Mouse (Mus musculus) cerebellum, adult 8-10 months (tissue): Measurements from ENCODE around the gene Nectin3.
"Not testable (repeated sequence)": the region's sequence is repeated elsewhere in the genome, so short reads cannot be mapped to it uniquely, and the experiment has no call there.

Experiments used
- DNase-seq: peaks from one replicate; pipeline ENCODE4 v3.0.0; 2022

Gene Nectin3

DNA sequence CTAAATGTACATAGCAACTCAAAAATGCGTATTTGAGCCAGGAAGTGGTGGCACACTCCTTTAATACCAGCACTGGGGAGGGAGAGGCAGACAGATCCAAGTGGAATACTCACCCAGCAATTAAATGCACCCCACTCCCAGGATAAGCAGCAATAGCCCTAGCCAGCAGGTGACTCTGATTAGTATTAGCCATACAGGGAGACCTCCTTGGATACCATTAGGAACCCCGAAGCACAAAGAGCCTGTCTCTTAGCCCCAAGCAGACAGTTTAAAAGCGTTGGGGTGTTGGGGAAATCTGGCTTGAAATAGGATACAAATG, 87.6 kb downstream of the Nectin3 start:
- DNase-seq, result no peak

DNA sequence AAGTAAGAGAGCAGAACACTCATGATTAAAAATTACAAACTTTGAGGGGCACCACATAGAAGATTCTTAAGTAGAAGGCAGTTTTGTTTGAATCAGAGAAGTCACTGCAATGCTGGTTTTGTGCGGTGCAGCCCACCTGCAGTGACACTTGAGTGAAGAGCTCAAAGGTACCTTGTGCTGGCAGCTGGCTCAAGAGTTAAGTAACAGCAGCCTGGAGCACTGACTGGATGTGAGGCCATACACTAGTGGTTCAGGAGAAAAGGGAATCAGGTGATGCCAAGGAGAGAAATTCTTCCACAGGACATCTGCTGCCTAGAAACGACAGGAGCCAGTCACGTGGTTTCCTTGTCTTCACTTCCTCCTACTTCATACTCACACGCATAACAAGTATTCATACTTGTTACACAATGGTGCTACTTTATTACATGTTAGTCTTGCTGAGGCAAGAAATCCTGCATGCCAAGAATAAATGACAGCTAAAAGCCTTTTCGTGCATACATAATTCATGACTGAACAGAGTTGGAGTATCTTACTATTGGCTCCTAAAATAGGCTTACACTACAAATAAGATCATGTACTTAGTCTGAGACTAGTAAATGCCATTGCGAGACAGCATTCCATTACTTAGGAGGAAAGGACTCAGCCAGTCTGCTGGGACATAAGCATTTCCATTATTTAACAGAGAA, 88.1 kb downstream of the Nectin3 start:
- DNase-seq, result no peak

DNA sequence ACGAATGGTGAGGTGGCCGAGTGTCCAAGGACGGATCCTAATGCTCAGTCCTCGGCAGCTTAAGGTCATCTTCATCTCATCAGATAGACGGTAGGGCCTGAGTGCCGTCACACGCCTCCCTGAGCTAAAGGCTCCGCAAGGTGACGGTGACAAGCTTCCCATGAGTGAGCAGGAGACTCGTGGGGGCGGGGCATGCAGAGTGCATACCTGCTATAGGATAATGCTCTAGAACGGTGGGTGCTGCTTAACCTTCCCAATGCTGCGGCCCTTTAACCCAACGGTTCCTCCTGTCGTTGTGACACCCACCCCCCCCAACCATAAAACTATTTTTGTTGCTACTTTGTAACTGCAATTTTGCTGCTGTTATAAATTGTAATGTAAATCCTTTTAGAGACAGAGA, 90.3 kb downstream of the Nectin3 start:
- DNase-seq, result no peak

DNA sequence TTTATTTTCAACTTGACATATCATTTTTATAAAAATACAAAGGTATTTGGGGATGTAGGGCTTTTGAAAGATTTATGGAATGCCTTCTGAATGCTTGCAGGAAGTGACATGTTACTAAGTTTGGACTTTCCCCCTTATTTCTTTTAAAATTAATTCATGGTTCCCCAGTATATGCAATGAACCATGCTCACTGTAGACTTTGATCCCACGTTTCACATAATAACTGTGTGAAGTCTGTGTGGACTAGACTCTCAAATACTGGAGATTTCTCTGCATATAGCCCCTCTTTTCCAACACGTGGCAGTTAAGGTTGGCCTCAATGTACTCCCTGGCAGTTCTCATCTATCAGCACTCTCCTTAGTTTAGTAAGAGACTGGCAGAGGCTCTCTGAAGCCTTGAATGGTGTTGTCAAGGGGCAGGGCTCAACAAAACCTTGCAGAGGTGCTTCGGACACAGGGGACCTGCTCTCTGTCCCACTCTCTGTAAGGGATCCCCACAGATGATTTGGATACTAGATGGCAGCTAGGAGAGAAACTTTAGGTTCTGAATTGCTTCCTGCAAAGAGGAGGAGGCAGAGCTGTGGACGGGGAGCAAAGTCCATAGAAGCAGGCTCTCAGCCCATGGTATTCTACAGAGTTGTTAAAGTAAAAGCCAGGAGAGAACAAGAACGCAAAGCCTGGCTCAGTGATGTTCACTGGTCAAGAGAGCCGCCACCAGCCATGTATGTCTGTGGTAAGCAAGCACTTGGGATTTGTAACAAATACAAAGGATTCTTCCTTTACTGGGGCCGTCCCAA, 91.3 kb downstream of the Nectin3 start:
- DNase-seq, result no peak

DNA sequence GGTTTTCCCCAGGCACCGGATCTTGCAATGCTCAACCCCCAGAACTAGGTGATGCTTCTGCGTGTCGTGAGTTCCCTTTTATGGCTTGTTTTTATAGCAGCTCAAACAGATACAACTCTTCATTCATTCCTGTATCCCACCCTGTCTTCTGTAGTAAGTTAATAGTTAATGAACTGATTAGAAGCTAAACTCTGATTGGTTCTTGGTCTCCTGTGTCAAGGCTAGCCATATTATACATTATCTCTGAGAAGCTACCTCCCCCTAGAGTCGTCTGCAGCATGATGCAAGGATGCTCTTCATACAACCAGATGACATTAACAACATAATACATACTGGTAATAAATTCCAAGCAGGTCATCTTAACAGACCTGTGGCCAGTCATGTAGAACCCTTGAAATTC, 100.4 kb downstream of the Nectin3 start:
- DNase-seq, result no peak

DNA sequence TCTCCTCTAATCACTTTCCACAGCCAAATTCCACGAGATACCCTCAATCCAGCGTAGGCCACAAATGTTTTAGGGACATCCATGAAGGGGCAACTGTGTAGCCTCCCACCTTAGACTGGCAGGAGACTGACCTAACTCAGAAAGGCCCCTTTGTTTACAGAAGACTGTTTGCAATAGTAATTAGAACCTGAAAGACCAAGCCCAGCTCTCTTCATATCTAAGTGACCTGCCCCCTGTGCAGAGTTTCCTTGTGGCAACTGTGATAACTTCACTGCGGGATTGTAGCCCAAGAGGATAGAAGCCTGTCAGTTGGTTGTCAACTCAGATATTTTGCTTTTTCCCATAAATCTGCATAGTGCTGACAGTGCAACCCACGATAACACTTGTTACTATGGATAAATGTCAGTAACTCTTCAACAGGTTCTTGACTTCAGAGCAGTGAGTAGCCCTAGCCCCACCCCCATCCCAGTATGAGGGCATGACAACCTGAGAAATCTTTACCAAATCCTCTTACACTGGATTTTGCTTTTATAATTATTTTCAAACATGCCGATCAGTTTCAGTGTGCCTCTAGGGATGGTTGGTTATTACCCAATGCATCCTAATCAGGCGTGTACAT, 108.8 kb downstream of the Nectin3 start:
- DNase-seq, result no peak

DNA sequence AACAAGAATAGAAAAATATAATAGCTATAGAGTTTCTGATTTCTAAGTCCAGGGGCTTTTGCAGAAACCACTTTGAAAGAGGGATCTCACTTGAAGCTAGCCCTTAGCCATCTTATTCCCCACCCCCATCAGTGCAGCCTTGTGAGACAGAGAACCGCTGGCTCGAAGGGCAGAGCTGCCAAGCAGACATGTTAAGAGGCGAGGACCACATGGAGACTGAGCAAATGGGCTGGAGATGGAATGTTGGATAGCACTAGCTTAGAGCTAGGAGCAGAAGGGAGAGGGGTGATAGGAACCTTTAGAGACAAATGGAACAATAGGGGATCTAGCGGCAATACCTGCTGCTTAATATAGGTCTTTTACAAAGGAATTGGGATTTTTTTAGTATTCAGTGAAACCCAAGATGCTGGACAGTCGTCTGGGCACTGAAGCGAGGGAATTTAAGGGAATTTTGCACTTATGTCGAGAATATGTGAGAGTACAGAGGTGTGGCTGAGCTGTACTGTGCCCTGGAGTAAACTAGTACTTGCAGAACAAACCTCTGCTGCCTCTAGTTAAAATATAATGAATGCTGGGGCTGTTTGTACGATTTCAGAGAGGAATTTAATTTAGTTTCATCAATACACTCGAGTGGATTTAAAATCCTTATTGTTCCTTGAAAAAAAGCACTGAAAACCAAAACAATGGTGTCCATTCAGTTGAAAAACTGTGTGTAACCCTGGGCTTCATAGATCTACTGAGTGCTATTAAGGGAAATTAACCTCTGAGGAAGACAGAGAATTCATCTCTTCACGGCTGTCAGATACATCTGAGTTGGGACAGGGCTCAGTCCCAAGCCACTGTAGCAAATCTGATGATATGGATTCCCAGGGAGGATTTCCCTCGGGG, 109.6 kb downstream of the Nectin3 start:
- no peak for DNase-seq

DNA sequence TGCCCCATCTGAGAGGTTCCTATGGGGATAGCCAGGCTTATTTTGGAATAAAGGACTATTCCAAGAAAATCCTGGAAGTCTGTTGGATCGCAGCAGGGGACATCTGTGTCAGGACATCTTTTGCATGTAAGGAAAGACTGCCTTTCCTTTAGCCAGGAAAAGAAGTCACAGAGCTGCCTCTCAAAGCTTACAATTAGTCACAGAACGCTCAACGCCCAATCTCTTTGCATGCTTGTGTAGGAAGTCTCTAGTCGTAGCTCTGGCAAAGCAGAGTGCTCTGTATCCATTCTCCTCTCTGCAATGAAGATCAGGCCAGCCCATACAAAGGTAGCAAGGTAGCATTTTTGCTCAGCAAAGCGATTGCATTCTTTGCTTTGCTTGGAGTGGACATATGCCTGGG, 114.0 kb downstream of the Nectin3 start:
- no peak for DNase-seq

DNA sequence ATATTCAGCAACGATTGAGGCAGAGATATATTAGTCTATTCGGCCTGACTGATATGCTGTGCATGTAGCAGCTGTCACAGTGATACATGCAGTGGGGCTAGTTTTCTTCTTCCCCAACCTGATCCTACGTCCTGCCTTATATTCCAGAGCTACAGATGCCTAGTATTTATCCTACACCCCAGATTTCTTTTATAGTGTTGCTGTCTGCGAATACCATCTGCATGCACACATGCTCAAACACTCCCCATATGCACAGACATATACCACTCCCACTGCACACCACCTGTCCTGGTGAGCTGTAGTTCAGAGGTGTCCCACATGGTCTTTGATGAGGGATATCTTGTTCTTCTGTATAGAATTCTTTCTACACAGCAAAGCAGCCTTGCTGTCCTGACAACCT, 115.0 kb downstream of the Nectin3 start:
- no peak for DNase-seq

DNA sequence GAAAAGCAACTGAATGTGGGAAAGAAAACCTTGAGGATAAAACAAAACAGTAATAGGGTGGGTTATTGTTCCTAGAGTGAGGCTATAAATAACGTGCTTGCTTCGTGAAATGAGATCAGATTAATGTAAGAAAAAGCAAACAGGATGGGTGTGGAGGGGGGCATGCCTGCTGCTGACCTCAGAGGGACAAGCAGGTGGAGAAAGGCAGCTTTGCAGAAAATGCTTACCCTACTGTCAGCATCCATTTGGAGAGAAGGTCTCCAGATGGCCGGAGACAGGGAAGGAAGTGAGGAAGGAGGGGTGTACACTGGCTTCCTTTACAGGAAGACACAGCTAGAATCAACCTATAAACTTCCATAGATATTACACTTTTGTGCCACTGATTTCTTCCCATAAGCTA, 121.8 kb downstream of the Nectin3 start:
- no peak for DNase-seq

DNA sequence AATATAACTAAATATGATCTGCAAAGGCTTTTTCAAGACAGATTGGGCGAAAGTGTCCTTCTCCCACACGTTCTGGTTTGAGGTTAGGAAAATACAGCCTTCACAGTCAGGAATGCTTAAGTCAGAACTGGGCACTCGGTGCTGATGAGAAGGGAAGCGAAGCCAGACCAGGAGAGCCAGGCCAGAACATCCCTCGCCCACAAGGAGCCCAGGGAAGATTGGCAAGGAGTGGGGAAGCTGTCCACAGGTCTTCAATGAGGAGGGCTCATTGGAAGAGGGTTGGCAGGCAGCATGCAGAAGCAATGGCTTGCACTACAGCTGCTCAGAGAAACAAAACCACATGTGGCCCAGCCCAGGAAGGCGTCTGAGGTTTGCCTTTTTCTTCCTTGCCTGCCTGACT, 136.3 kb downstream of the Nectin3 start:
- no peak for DNase-seq

DNA sequence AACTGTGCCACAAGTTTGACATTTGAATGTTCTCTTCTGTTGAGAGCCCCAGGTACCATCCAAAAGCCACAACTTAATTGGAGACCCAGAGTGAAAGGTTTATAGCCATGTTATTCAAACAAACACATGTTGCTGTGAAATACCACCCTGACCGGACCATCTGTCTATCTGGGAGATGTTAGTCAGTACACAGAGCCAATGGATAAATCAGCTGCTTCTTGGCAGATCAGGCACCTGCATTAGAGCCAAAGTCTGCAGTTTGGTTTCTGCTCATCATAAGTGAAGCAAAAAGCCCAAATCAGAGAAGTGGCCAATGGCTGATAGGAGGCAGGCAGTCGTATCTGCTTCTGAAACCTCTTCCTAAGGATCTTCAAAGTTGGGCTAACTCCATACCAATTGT, 140.7 kb downstream of the Nectin3 start:
- not testable (repeated sequence) for DNase-seq

DNA sequence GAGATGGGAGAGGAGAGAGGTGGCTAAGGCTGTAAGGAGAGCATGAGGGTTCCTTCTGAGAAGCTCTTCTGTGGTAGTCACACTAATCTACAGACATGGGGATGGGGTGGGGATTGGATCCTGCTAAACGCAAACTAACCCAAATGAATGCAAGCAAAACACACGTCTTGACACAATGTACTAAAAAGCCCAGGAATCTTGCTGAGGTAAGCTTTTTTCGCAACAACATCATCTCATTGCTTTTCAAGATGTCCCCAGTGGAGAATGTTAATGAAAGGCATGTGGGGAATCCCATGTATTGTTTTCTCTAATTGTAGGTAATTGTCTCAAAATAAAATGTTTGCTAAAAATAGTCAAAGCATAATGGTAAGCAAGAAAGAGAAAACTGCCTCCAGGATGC, 141.7 kb downstream of the Nectin3 start:
- no peak for DNase-seq
